Mouse (Mus musculus) G1E (cell line): ENCODE results near the gene Nfatc2.

ENCODE experiments used
- CTCF ChIP-seq: IDR thresholded peaks from 2 replicates; pipeline ENCODE4 v1.5.1; 2012; ENCODE audit warnings: low read depth, low read length, inconsistent platforms, mixed read lengths
- GATA1 ChIP-seq: IDR thresholded peaks from 2 replicates; pipeline ENCODE4 v1.6.1; 2012; ENCODE audit warnings: borderline replicate concordance, low read length, inconsistent platforms, mixed read lengths
- GATA2 ChIP-seq: IDR thresholded peaks from 2 replicates; pipeline ENCODE4 v1.6.1; 2012; ENCODE audit warnings: low read depth, low read length, inconsistent platforms, borderline replicate concordance

- TF ChIP-seq GATA2 (no peak), CTCF (no peak), GATA1 (no peak)
These were observed 171.9 kb downstream of the Nfatc2 start for GRCm38 (mm10) chr2:168429598-168429997.
